Mouse (Mus musculus) lung, postnatal 0 days (tissue): Measurements from ENCODE around the gene Arid5b. TPM values are rescaled to one million over a fixed set of nuclear protein-coding genes. Genes with fewer than 3 reads are reported as not detected.

Experiments
- ATAC-seq: fragments of 200-750 bp; cut with Nextera tagmentation; 2 replicates; pipeline ENCODE4 v1.8.0; 2017; ENCODE audit warnings: moderate library complexity
- DNase-seq: peaks from one replicate; pipeline ENCODE4 v3.0.0-alpha.2; 2016; ENCODE audit warnings: low spot score
- H3K27ac ChIP-seq: fragments of 300-500 bp; sonication (generic); 2 replicates; pipeline ENCODE4 v1.5.1; 2014; ENCODE audit warnings: antibody characterized with exemption, mild to moderate bottlenecking, low read length, mixed read lengths
- H3K27me3 ChIP-seq: fragments of 300-500 bp; sonication (generic); replicated peaks from 2 replicates; pipeline ENCODE4 v1.6.1; 2014; ENCODE audit warnings: low read length, mixed read lengths; ENCODE audit not compliant: insufficient read depth
- H3K36me3 ChIP-seq: fragments of 300-500 bp; sonication (generic); 2 replicates; pipeline ENCODE4 v1.6.1; 2014; ENCODE audit warnings: low read length, mixed read lengths; ENCODE audit not compliant: insufficient read depth
- H3K4me1 ChIP-seq: fragments of 300-500 bp; sonication (generic); 2 replicates; pipeline ENCODE4 v1.6.1; 2014; ENCODE audit warnings: antibody characterized with exemption, low read depth, low read length, mixed read lengths; ENCODE audit not compliant: insufficient read depth
- H3K4me2 ChIP-seq: fragments of 300-500 bp; sonication (generic); replicated peaks from 2 replicates; pipeline ENCODE4 v1.6.1; 2014; ENCODE audit warnings: low read depth, mild to moderate bottlenecking, low read length, moderate library complexity, mixed read lengths
- H3K4me3 ChIP-seq: fragments of 300-500 bp; sonication (generic); 2 replicates; pipeline ENCODE4 v1.5.1; 2014; ENCODE audit warnings: low read depth, low read length
- H3K9ac ChIP-seq: fragments of 300-500 bp; sonication (generic); replicated peaks from 2 replicates; pipeline ENCODE4 v1.6.1; 2014; ENCODE audit warnings: low read depth, mild to moderate bottlenecking
- H3K9me3 ChIP-seq: fragments of 300-500 bp; sonication (generic); 2 replicates; pipeline ENCODE4 v1.6.1; 2016; ENCODE audit warnings: low read length, mixed read lengths
- CTCF ChIP-seq: IDR thresholded peaks from 2 replicates; pipeline ENCODE4 v1.5.1; 2016; ENCODE audit warnings: antibody characterized with exemption, mild to moderate bottlenecking
- EP300 ChIP-seq: IDR thresholded peaks from 2 replicates; pipeline ENCODE4 v1.6.1; 2016; ENCODE audit warnings: antibody characterized with exemption, mild to moderate bottlenecking, control low read depth
- WGBS: fragments of 180-500 bp; shearing (Covaris S2); extraction: QIAGEN DNeasy Blood & Tissue Kit; methylation state at CpG from one replicate; pipeline ENCODE4 v1.1.7; 2014; 5-methylcytosine and 5-hydroxymethylcytosine counted together
- polyA plus RNA-seq: library from polyadenylated mRNA; unstranded; fragments of >200 nt; fragmentation: Nextera tagmentation; extraction: Ambion mirVana; gene quantifications from 2 replicates; pipeline ENCODE4 v1.2.1, GENCODE M21; 2015

Gene Arid5b
- polyA plus RNA-seq, 1 experiment from 2014 or later, result 42.8 TPM

GRCm38 (mm10) chr10:68137151-68137833 is 141.2 kb downstream of the Arid5b start:
- H3K36me3 ChIP-seq, result peaks cover 8% of the 10 kb centered on the region; the same call in 1 of the 2 replicates
- ATAC-seq (peak; percentile 5; the same call in 1 of the 2 replicates), DNase-seq (peak; percentile 54)
- no peaks in the 10 kb centered on the region for H3K9me3 ChIP-seq
- WGBS, result 62% methylated on average over 11 of the region's 11 CpGs
- H3K27ac ChIP-seq, result peak overlapping the region; percentile 95
- no peak overlapping the region for H3K9ac ChIP-seq
- no peaks in the 10 kb centered on the region for H3K27me3 ChIP-seq
- peak overlapping the region; percentile 59; the same call in 1 of the 2 replicates for H3K4me3 ChIP-seq
- TF ChIP-seq CTCF (no peak), EP300 (peak; percentile 32; the same call in 1 of the 2 replicates)
- peak overlapping the region; percentile 61 for H3K4me2 ChIP-seq
- peaks cover 14% of the 10 kb centered on the region for H3K4me1 ChIP-seq

GRCm38 (mm10) chr10:68136480-68137083 is 142.0 kb downstream of the Arid5b start:
- Histone ChIP-seq H3K36me3 (peaks cover 13% of the 10 kb centered on the region), H3K4me3 (peak overlapping the region; percentile 59), H3K4me2 (peak overlapping the region; percentile 61), H3K27ac (peak overlapping the region; percentile 95), H3K27me3 (no peaks in the 10 kb centered on the region), H3K9me3 (no peaks in the 10 kb centered on the region), H3K9ac (peak overlapping the region; percentile 55), H3K4me1 (peaks cover 19% of the 10 kb centered on the region)
- 0 out of 2 replicates have a peak, but pooled peaks have one; percentile 12 for TF ChIP-seq CTCF
- TF ChIP-seq EP300, result peak; percentile 90
- DNase-seq (peak; percentile 98), ATAC-seq (peak; percentile 96)
- 5% methylated on average over 18 of the region's 18 CpGs for WGBS

DNA sequence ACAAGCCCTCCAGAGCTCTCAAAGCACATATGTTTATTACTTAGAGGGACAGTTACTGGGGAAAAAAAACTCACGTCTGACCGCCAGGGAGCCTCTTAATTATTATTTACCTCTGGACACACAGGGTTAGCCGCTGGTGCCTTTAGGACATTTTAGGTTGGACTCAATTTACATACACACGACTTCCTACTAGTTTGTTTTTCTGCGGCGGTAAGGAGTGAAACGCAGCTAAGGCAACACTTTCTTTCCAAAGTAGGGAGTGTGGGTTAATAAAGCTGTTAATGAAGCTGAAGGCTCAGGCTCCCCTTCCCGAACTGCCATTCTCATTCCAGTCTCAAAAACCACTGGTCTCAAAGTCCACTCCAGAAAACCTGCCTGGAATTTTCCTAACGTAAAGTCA is 142.5 kb downstream of the Arid5b start:
- Histone ChIP-seq H3K4me1 (peaks cover 21% of the 10 kb centered on the region), H3K27me3 (no peaks in the 10 kb centered on the region), H3K27ac (peak overlapping the region; percentile 95), H3K4me3 (peak overlapping the region; percentile 59), H3K36me3 (peaks cover 19% of the 10 kb centered on the region), H3K9ac (peak overlapping the region; percentile 55), H3K4me2 (peak overlapping the region; percentile 61), H3K9me3 (no peaks in the 10 kb centered on the region)
- TF ChIP-seq CTCF (no peak; the same call in 1 of the 2 replicates), EP300 (no peak)
- peak; percentile 65 for DNase-seq
- 2% methylated on average over 9 of the region's 9 CpGs for WGBS
- ATAC-seq, result no peak

GRCm38 (mm10) chr10:68135416-68135815 is 143.1 kb downstream of the Arid5b start:
- ATAC-seq (peak; percentile 17; the same call in 1 of the 2 replicates), DNase-seq (peak; percentile 84)
- Histone ChIP-seq H3K9ac (peak overlapping the region; percentile 55), H3K36me3 (peaks cover 23% of the 10 kb centered on the region), H3K4me2 (peak overlapping the region; percentile 61), H3K27me3 (no peaks in the 10 kb centered on the region), H3K4me1 (peaks cover 27% of the 10 kb centered on the region), H3K27ac (peak overlapping the region; percentile 95), H3K4me3 (peak overlapping the region; percentile 59), H3K9me3 (no peaks in the 10 kb centered on the region)
- TF ChIP-seq EP300 (peak; percentile 48), CTCF (no peak)
- 12% methylated on average over 4 of the region's 4 CpGs for WGBS

GRCm38 (mm10) chr10:68134549-68134948 is 144.0 kb downstream of the Arid5b start:
- WGBS, result 33% methylated on average over 4 of the region's 4 CpGs
- Histone ChIP-seq H3K4me1 (peaks cover 35% of the 10 kb centered on the region), H3K4me3 (peak overlapping the region; percentile 59), H3K9ac (no peak overlapping the region), H3K36me3 (peaks cover 23% of the 10 kb centered on the region), H3K9me3 (no peaks in the 10 kb centered on the region), H3K27ac (peak overlapping the region; percentile 95), H3K27me3 (no peaks in the 10 kb centered on the region), H3K4me2 (peak overlapping the region; percentile 61)
- DNase-seq (peak; percentile 70), ATAC-seq (no peak)
- TF ChIP-seq EP300, result no peak
- no peak for TF ChIP-seq CTCF

DNA sequence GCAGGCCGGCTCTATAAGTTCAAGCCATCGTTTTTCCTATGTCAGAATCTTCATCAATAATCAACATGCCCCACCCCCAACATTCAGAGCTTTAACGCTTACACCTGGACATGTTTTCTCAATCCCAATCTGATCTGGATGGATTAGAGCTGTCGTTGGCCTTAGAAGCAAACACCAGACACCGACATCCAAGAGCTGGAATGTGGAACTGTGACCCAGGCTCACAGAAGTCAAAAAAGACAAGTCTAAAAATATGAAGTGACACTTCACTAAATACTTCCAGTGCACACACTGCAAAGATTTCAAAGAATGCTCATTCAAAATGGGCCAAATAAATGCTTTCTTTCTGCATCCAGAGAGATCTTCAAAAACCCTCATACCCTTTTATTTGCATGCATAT is 144.5 kb downstream of the Arid5b start:
- peak overlapping the region; percentile 61 for H3K4me2 ChIP-seq

More for the DNA sequence above, 144.5 kb downstream of the Arid5b start:
- H3K4me3 ChIP-seq, result peak overlapping the region; percentile 59
- peaks cover 40% of the 10 kb centered on the region for H3K4me1 ChIP-seq
- no peak overlapping the region for H3K9ac ChIP-seq
- ATAC-seq, result no peak
- H3K36me3 ChIP-seq, result peaks cover 23% of the 10 kb centered on the region
- WGBS, result 30% methylated on average over 5 of the region's 5 CpGs
- no peak overlapping the region for H3K27ac ChIP-seq
- DNase-seq, result peak; percentile 36
- H3K9me3 ChIP-seq, result no peaks in the 10 kb centered on the region
- TF ChIP-seq EP300 (no peak), CTCF (no peak)
- no peaks in the 10 kb centered on the region for H3K27me3 ChIP-seq
